Mouse (Mus musculus) MEL (cell line): ENCODE measurements around the gene Gata2. TPM values are rescaled to one million over a fixed set of nuclear protein-coding genes. Genes with fewer than 3 reads are reported as not detected.

Experiments used
- DNase-seq: peaks from one replicate; pipeline ENCODE4 v3.0.0; 2011; ENCODE audit warnings: low read depth, low spot score
- H3K27ac ChIP-seq: 2 replicates; pipeline ENCODE4 v1.5.1; 2012; ENCODE audit warnings: low read depth, mild to moderate bottlenecking, control low read depth, low read length, moderate library complexity; ENCODE audit not compliant: control insufficient read depth
- H3K27me3 ChIP-seq, 2 experiments: fragments of 150-350 bp in 1 of 2; sonication (generic) in 1 of 2; 2 replicates each; pipeline ENCODE4 v1.6.1; 2012; ENCODE audit warnings: low read length in 2 of 2, mild to moderate bottlenecking in 2 of 2, improper control_type of control experiment in 1 of 2, moderate library complexity in 1 of 2; ENCODE audit not compliant: insufficient read depth in 2 of 2, control insufficient read depth in 1 of 2
- H3K36me3 ChIP-seq, 2 experiments: 2 replicates each; pipeline ENCODE4 v1.6.1; 2012 to 2014; ENCODE audit warnings: low read length in 2 of 2, improper control_type of control experiment in 1 of 2, inconsistent platforms in 1 of 2, mild to moderate bottlenecking in 1 of 2; ENCODE audit not compliant: insufficient read depth in 2 of 2, control insufficient read depth in 1 of 2
- H3K4me1 ChIP-seq, 2 experiments: fragments of 150-350 bp in 1 of 2; sonication (generic) in 1 of 2; 2 replicates each; pipeline ENCODE4 v1.6.1; 2012; ENCODE audit warnings: low read length in 2 of 2, improper control_type of control experiment in 1 of 2, mild to moderate bottlenecking in 1 of 2; ENCODE audit not compliant: insufficient read depth in 2 of 2, control insufficient read depth in 1 of 2
- H3K4me3 ChIP-seq, 2 experiments: fragments of 150-350 bp in 1 of 2; sonication (generic) in 1 of 2; 2 replicates each; pipeline ENCODE4 v1.5.1; 2012; ENCODE audit warnings: low read depth in 2 of 2, low read length in 2 of 2, mild to moderate bottlenecking in 2 of 2, moderate library complexity in 2 of 2, control low read depth in 1 of 2, improper control_type of control experiment in 1 of 2; ENCODE audit not compliant: control insufficient read depth in 1 of 2, insufficient read depth in 1 of 2
- H3K79me2 ChIP-seq: 2 replicates; pipeline ENCODE4 v1.6.1; 2012; ENCODE audit warnings: mild to moderate bottlenecking, low read length, moderate library complexity; ENCODE audit not compliant: control insufficient read depth, poor library complexity, insufficient read depth
- H3K9ac ChIP-seq: 2 replicates; pipeline ENCODE4 v1.6.1; 2012; ENCODE audit warnings: low read depth, mild to moderate bottlenecking, control low read depth, low read length, moderate library complexity; ENCODE audit not compliant: control insufficient read depth, poor library complexity, severe bottlenecking
- H3K9me3 ChIP-seq: fragments of 150-350 bp; sonication (generic); replicated peaks from 2 replicates; pipeline ENCODE4 v1.6.1; 2012; ENCODE audit warnings: mild to moderate bottlenecking, low read length, improper control_type of control experiment, moderate library complexity; ENCODE audit not compliant: insufficient read depth
- CHD2 ChIP-seq: IDR thresholded peaks from 2 replicates; pipeline ENCODE4 v1.6.1; 2011; ENCODE audit warnings: low read length, improper control_type of control experiment
- CTCF ChIP-seq, 3 experiments: IDR thresholded peaks in 2 of 3; conservative IDR thresholded peaks in 1 of 3; 2 replicates each; pipeline ENCODE4 v1.5.1; 2011 to 2012; ENCODE audit warnings: low read length in 3 of 3, low read depth in 2 of 3, mild to moderate bottlenecking in 2 of 3, improper control_type of control experiment in 1 of 3, inconsistent platforms in 1 of 3, mixed read lengths in 1 of 3, moderate library complexity in 1 of 3; ENCODE audit not compliant: control insufficient read depth in 1 of 3, insufficient read depth in 1 of 3, poor library complexity in 1 of 3, severe bottlenecking in 1 of 3
- ELF1 ChIP-seq: IDR thresholded peaks from 2 replicates; pipeline ENCODE4 v1.6.1; 2014; ENCODE audit warnings: low read depth, mild to moderate bottlenecking, inconsistent platforms, low read length, improper control_type of control experiment, moderate library complexity
- EP300 ChIP-seq, 2 experiments: IDR thresholded peaks; 2 replicates each; pipeline ENCODE4 v1.6.1; 2011; ENCODE audit warnings: improper control_type of control experiment in 2 of 2, low read length in 2 of 2, low read depth in 1 of 2, mild to moderate bottlenecking in 1 of 2
- ETS1 ChIP-seq: IDR thresholded peaks from 2 replicates; pipeline ENCODE4 v1.6.1; 2012; ENCODE audit warnings: low read depth, mild to moderate bottlenecking, inconsistent platforms, low read length, improper control_type of control experiment, moderate library complexity
- GATA1 ChIP-seq: IDR thresholded peaks from 2 replicates; pipeline ENCODE4 v1.6.1; 2011; ENCODE audit warnings: low read depth, low read length, improper control_type of control experiment
- JUND ChIP-seq: IDR thresholded peaks from 2 replicates; pipeline ENCODE4 v1.6.1; 2011; ENCODE audit warnings: low read depth, mild to moderate bottlenecking, improper control_type of control experiment, low read length
- KAT2A ChIP-seq: conservative IDR thresholded peaks from 2 replicates; pipeline ENCODE4 v1.6.1; 2012; ENCODE audit warnings: low read depth, low read length, improper control_type of control experiment, inconsistent platforms
- MAFK ChIP-seq: IDR thresholded peaks from 2 replicates; pipeline ENCODE4 v1.6.1; 2011; ENCODE audit warnings: low read depth, mild to moderate bottlenecking, low read length, improper control_type of control experiment, borderline replicate concordance
- MYC ChIP-seq: IDR thresholded peaks from 2 replicates; pipeline ENCODE4 v1.6.1; 2011; ENCODE audit warnings: low read depth, mild to moderate bottlenecking, low read length, improper control_type of control experiment, moderate library complexity
- NRF1 ChIP-seq: IDR thresholded peaks from 2 replicates; pipeline ENCODE4 v1.6.1; 2014; ENCODE audit warnings: low read depth, mild to moderate bottlenecking, inconsistent platforms, low read length, improper control_type of control experiment, moderate library complexity; ENCODE audit not compliant: poor library complexity, insufficient read depth, severe bottlenecking
- POLR2A ChIP-seq, 2 experiments: IDR thresholded peaks; 2 replicates each; pipeline ENCODE4 v1.6.1; 2011 to 2012; ENCODE audit warnings: low read length in 2 of 2, mild to moderate bottlenecking in 2 of 2, control low read depth in 1 of 2, improper control_type of control experiment in 1 of 2, low read depth in 1 of 2, moderate library complexity in 1 of 2; ENCODE audit not compliant: control insufficient read depth in 1 of 2, insufficient read depth in 1 of 2, poor library complexity in 1 of 2
- POLR2AphosphoS5 ChIP-seq: IDR thresholded peaks from 2 replicates; pipeline ENCODE4 v1.6.1; 2012; ENCODE audit warnings: low read depth, borderline replicate concordance, mild to moderate bottlenecking, inconsistent platforms, low read length, moderate library complexity, mixed read lengths
- SIN3A ChIP-seq: IDR thresholded peaks from 2 replicates; pipeline ENCODE4 v1.6.1; 2012; ENCODE audit warnings: low read length, improper control_type of control experiment, inconsistent platforms
- TAL1 ChIP-seq: IDR thresholded peaks from 2 replicates; pipeline ENCODE4 v1.6.1; 2012; ENCODE audit warnings: mild to moderate bottlenecking, inconsistent platforms, low read length, moderate library complexity, mixed read lengths
- TBP ChIP-seq: IDR thresholded peaks from 2 replicates; pipeline ENCODE4 v1.8.0; 2011; ENCODE audit warnings: low read depth, low read length, improper control_type of control experiment
- ZC3H11A ChIP-seq: IDR thresholded peaks from 2 replicates; pipeline ENCODE4 v1.6.1; 2012; ENCODE audit warnings: low read depth, mild to moderate bottlenecking, inconsistent platforms, low read length, improper control_type of control experiment
- ZKSCAN1 ChIP-seq: IDR thresholded peaks from 2 replicates; pipeline ENCODE4 v1.6.1; 2012; ENCODE audit warnings: low read depth, mild to moderate bottlenecking, inconsistent platforms, low read length, improper control_type of control experiment, moderate library complexity
- ZMIZ1 ChIP-seq: IDR thresholded peaks from 2 replicates; pipeline ENCODE4 v1.6.1; 2012; ENCODE audit warnings: low read depth, mild to moderate bottlenecking, inconsistent platforms, low read length, improper control_type of control experiment, moderate library complexity
- ZNF384 ChIP-seq: IDR thresholded peaks from 2 replicates; pipeline ENCODE4 v1.6.1; 2012; ENCODE audit warnings: low read depth, mild to moderate bottlenecking, inconsistent platforms, low read length, improper control_type of control experiment
- polyA plus RNA-seq, 2 experiments: library from polyadenylated mRNA; stranded (reverse) in 1 of 2; unstranded in 1 of 2; fragments of >175 nt in 1 of 2; fragments of >200 nt in 1 of 2; gene quantifications; 2 replicates each; pipeline versions ENCODE4 v1.2.1 to v1.2.4; 2012; ENCODE audit warnings: low replicate concordance in 2 of 2, low read depth in 1 of 2; ENCODE audit not compliant: insufficient read length in 2 of 2, insufficient read depth in 1 of 2, missing spikeins in 1 of 2
- total RNA-seq: library from RNA; depleted of rRNA; stranded (reverse); fragments of 300-350 nt; gene quantifications from 2 replicates; pipeline ENCODE4 v1.2.3, GENCODE M21; 2012

Gene Gata2
- total and polyA plus RNA-seq, 3 experiments = 7.7 to 12.4 TPM; not detected in 1

DNA sequence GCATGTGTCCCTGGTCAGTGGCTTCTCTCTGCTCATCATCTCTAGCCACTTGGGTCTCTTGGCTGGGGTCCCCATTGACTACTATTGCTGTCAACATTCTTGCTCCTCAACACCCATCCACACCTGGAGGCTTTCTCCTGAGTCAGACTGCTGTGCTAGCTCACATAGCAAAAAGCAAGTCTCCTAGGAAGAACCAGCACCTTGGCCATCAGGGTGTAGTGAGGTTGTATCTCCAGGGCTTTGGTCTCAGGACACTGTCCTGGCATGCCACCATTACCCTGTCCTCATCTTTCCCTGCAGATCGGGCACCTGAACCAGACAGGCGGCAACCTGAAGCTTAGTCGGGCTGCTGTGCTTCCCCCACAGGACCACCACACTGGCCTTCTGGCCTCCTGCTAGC is 14.6 kb downstream of the Gata2 start:
- H3K27me3 ChIP-seq = no peaks in the 10 kb centered on the region
- DNase-seq = no peak
- H3K36me3 ChIP-seq = peaks cover 0 to 9% of the 10 kb centered on the region in 2 experiments; a peak in 2 of 4 replicates
- peaks cover 10 to 13% of the 10 kb centered on the region in 2 experiments for H3K4me1 ChIP-seq
- H3K9me3 ChIP-seq = no peaks in the 10 kb centered on the region
- H3K79me2 ChIP-seq = no peaks in the 10 kb centered on the region; the same call in none of the 2 replicates
- no peak overlapping the region for H3K4me3 ChIP-seq
- no peak for TF ChIP-seq ETS1
- TF ChIP-seq ZKSCAN1 = no peak
- no peak for TF ChIP-seq MYC
- no peak for TF ChIP-seq SIN3A
- TF ChIP-seq, all 39 proteins: peak for 0
- no peak overlapping the region for H3K9ac ChIP-seq
- H3K27ac ChIP-seq = no peak overlapping the region

DNA sequence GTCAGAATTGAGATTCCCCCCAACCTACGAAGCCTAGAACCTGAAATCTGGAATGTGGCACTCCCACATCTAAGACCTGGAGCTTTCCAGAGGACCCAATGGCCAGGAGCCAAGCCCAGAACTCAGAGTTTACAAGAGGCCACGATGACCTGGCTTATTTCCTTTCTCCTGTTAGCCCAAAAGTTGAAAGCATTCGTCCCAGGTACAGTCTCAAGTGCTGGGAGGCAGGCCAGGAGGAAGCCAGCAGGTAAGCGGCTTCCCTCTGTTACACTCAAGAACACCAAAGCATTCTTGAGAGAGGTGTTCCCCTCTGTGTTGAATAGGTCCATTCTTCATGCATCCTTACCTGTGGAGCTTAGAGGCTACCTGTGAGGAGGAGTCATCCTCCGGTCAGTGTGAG is 15.8 kb downstream of the Gata2 start:
- no peak overlapping the region for H3K9ac ChIP-seq
- H3K36me3 ChIP-seq = no peaks in the 10 kb centered on the region
- no peak overlapping the region for H3K27ac ChIP-seq
- no peak for DNase-seq
- H3K4me3 ChIP-seq = no peak overlapping the region
- peaks cover 0 to 5% of the 10 kb centered on the region in 2 experiments; a peak in 2 of 4 replicates for H3K4me1 ChIP-seq
- TF ChIP-seq TAL1 (no peak), CTCF (IDR thresholded peaks at IDR 0.05 in 2 of 3, conservative IDR thresholded peaks at IDR 0.05 in 1 of 3; ENCODE audit: control insufficient read depth in 1 of 3, insufficient read depth in 1 of 3, low read depth in 2 of 3, low read length in 3 of 3, poor library complexity in 1 of 3, severe bottlenecking in 1 of 3) (no peak), POLR2A (IDR thresholded peaks at IDR 0.05; ENCODE audit: control insufficient read depth in 1 of 2, insufficient read depth in 1 of 2, low read depth in 1 of 2, low read length in 2 of 2, poor library complexity in 1 of 2) (no peak), GATA1 (no peak), ETS1 (no peak), MAFK (no peak), ELF1 (no peak), JUND (no peak), ZMIZ1 (no peak), TBP (no peak), NRF1 (no peak), CHD2 (no peak), EP300 (IDR thresholded peaks at IDR 0.05; ENCODE audit: low read depth in 1 of 2, low read length in 2 of 2) (no peak), KAT2A (no peak), ZC3H11A (no peak), MYC (no peak), POLR2AphosphoS5 (no peak), ZNF384 (no peak)
- no peaks in the 10 kb centered on the region; the same call in 1 of the 2 replicates for H3K79me2 ChIP-seq
- H3K9me3 ChIP-seq = no peaks in the 10 kb centered on the region
- no peaks in the 10 kb centered on the region for H3K27me3 ChIP-seq
